Mouse (Mus musculus) lung, adult 2 months (tissue): ENCODE data around the gene Pdik1l. TPM values are rescaled to one million over a fixed set of nuclear protein-coding genes. Genes with fewer than 3 reads are reported as not detected.

Source experiments
- DNase-seq: peaks from one replicate; pipeline ENCODE4 v3.0.0; 2022
- H3K4me1 ChIP-seq: fragments of 200-500 bp; 2 replicates; pipeline ENCODE4 v1.6.1; 2011; ENCODE audit warnings: low read length; ENCODE audit not compliant: control insufficient read depth, insufficient read depth
- H3K4me3 ChIP-seq: fragments of 200-500 bp; replicated peaks from 2 replicates; pipeline ENCODE3; 2011; ENCODE audit warnings: low read depth, mild to moderate bottlenecking, control low read depth, low read length; ENCODE audit errors: extremely low read depth
- CTCF ChIP-seq: fragments of 200-500 bp; IDR thresholded peaks from 2 replicates; pipeline ENCODE4 v1.5.1; 2011; ENCODE audit warnings: mild to moderate bottlenecking, low read length, control low read depth; ENCODE audit not compliant: insufficient read depth
- POLR2A ChIP-seq: fragments of 200-500 bp; IDR thresholded peaks from 2 replicates; pipeline ENCODE4 v1.6.1; 2011; ENCODE audit warnings: low read depth, mild to moderate bottlenecking, control low read depth, low read length, borderline replicate concordance; ENCODE audit errors: extremely low read depth
- WGBS: fragments of 180-500 bp; shearing (Covaris S2); methylation state at CpG from one replicate; pipeline ENCODE4 v1.1.7; 2018; 5-methylcytosine and 5-hydroxymethylcytosine counted together
- polyA plus RNA-seq: library from polyadenylated mRNA; depleted of rRNA; stranded (reverse); fragments of >200 nt; gene quantifications from 2 replicates; pipeline ENCODE4 v1.2.3, GENCODE M21; 2012

Gene Pdik1l
- polyA plus RNA-seq, 1 experiment, result 4.3 TPM

GRCm38 (mm10) chr4:134314876-134315275, 27.2 kb upstream of the Pdik1l start, which contains the start of gene Trim63:
Gene Trim63 (plus strand): TSS chr4:134315120.
- Histone ChIP-seq H3K4me1 (no peaks in the 10 kb centered on the region), H3K4me3 (no peak within 1 kb of the TSS)
- DNase-seq, result no peak
- TF ChIP-seq POLR2A, result no peak
- TF ChIP-seq CTCF, result no peak
- WGBS, result 43% methylated on average over 11 of the region's 11 CpGs

- TF ChIP-seq CTCF (no peak), POLR2A (no peak)
- H3K4me3 ChIP-seq, result no peak overlapping the region
- no peak for DNase-seq
- WGBS, result 63% methylated on average over 4 of the region's 4 CpGs
- H3K4me1 ChIP-seq, result no peaks in the 10 kb centered on the region
Measured at GRCm38 (mm10) chr4:134314081-134314655, 26.5 kb upstream of the Pdik1l start.

GRCm38 (mm10) chr4:134312901-134313300, 25.2 kb upstream of the Pdik1l start:
- 98% methylated on average over 6 of the region's 6 CpGs for WGBS
- Histone ChIP-seq H3K4me1 (no peaks in the 10 kb centered on the region), H3K4me3 (no peak overlapping the region)
- no peak for DNase-seq
- TF ChIP-seq POLR2A (no peak), CTCF (no peak)

GRCm38 (mm10) chr4:134312341-134312740, 24.6 kb upstream of the Pdik1l start:
- no peak overlapping the region for H3K4me3 ChIP-seq
- WGBS, result 94% methylated on average over 5 of the region's 5 CpGs

GRCm38 (mm10) chr4:134311784-134312183, 24.1 kb upstream of the Pdik1l start:
- DNase-seq, result no peak
- WGBS, result 68% methylated on average over 9 of the region's 9 CpGs
- Histone ChIP-seq H3K4me3 (no peak overlapping the region), H3K4me1 (peaks cover 6% of the 10 kb centered on the region)
- TF ChIP-seq POLR2A (no peak), CTCF (no peak)

More at GRCm38 (mm10) chr4:134312341-134312740, 24.6 kb upstream of the Pdik1l start:
- TF ChIP-seq CTCF, result no peak
- no peak for TF ChIP-seq POLR2A
- peaks cover 2% of the 10 kb centered on the region for H3K4me1 ChIP-seq
- no peak for DNase-seq

- H3K4me3 ChIP-seq, result no peak overlapping the region
- H3K4me1 ChIP-seq, result peaks cover 6% of the 10 kb centered on the region
- whole genome bisulfite sequencing, result 85% methylated on average over 9 of the region's 9 CpGs
- TF ChIP-seq POLR2A, result no peak
- TF ChIP-seq CTCF, result no peak
- no peak for DNase-seq
Measured at GRCm38 (mm10) chr4:134310656-134311055, 23.0 kb upstream of the Pdik1l start.

- no peak overlapping the region for H3K4me3 ChIP-seq
- TF ChIP-seq POLR2A, result no peak
- no peak for TF ChIP-seq CTCF
- WGBS, result 84% methylated on average over 7 of the region's 7 CpGs
- H3K4me1 ChIP-seq, result peaks cover 6% of the 10 kb centered on the region
- DNase-seq, result no peak
Measured at GRCm38 (mm10) chr4:134310106-134310505, 22.4 kb upstream of the Pdik1l start.

- 4% methylated on average over 12 of the region's 12 CpGs for WGBS
- TF ChIP-seq POLR2A (no peak), CTCF (peak; percentile 42)
- Histone ChIP-seq H3K4me3 (no peak overlapping the region), H3K4me1 (peaks cover 6% of the 10 kb centered on the region)
- peak; percentile 57 for DNase-seq
Measured at GRCm38 (mm10) chr4:134307367-134308072, 19.8 kb upstream of the Pdik1l start.

- no peak for DNase-seq
- 31% methylated on average over 2 of the region's 2 CpGs for WGBS
Measured at GRCm38 (mm10) chr4:134306963-134307362, 19.3 kb upstream of the Pdik1l start.

GRCm38 (mm10) chr4:134302084-134302483, 14.4 kb upstream of the Pdik1l start:
- H3K4me3 ChIP-seq, result no peak overlapping the region
- no peak for DNase-seq
- peaks cover 2% of the 10 kb centered on the region for H3K4me1 ChIP-seq
- TF ChIP-seq POLR2A (no peak), CTCF (no peak)
- 75% methylated on average over 5 of the region's 5 CpGs for WGBS

More at GRCm38 (mm10) chr4:134306963-134307362, 19.3 kb upstream of the Pdik1l start:
- no peak for TF ChIP-seq POLR2A
- H3K4me3 ChIP-seq, result no peak overlapping the region
- peaks cover 6% of the 10 kb centered on the region for H3K4me1 ChIP-seq
